Mouse (Mus musculus) bone marrow macrophage, adult 2 months (primary cell): Measurements from ENCODE around the gene Peli2.

Experiments
- CTCF ChIP-seq: IDR thresholded peaks from 2 replicates; pipeline ENCODE4 v1.5.1; 2012; ENCODE audit warnings: low read depth, mild to moderate bottlenecking, low read length, moderate library complexity
- POLR2A ChIP-seq: IDR thresholded peaks from 2 replicates; pipeline ENCODE4 v1.6.1; 2012; ENCODE audit warnings: mild to moderate bottlenecking, low read depth, low read length, borderline replicate concordance

DNA sequence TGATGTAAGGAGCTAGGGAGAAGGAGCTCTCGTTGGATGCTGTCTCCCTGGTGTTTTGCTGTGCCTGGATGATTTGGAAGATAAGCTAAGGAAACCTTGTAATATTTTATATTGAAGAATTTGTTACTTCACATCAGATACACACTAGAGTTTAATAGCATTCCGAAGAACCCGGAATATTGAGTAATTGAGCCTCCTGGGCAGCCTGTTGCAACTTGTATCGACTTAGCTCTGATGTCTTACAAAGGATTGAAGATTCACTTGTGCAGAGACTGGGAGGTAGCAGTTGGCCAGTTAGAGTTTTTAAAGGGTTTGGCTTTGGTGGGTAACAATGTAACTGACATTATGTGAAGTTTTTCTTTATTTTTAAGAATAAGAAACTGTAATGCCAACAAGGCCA is 53.7 kb downstream of the Peli2 start:
- TF ChIP-seq POLR2A = no peak
- no peak for TF ChIP-seq CTCF
